Mouse (Mus musculus): Measurements from ENCODE around the gene Dicer1. TPM values are rescaled to one million over a fixed set of nuclear protein-coding genes. Genes with fewer than 3 reads are reported as not detected.

The Dicer1 gene
- polyA plus RNA-seq, 1 experiment from 2014 or later: 12.5 TPM

GRCm38 (mm10) chr12:104769201-104769785 is 17.5 kb upstream of the Dicer1 start:
- H3K4me3 ChIP-seq (replicated peaks; ENCODE audit: low read length): no peak overlapping the region
- WGBS: 64% methylated on average over 10 of the region's 10 CpGs
- no peak overlapping the region for H3K9ac ChIP-seq (ENCODE audit: low read length)
- no peaks in the 10 kb centered on the region for H3K36me3 ChIP-seq (ENCODE audit: control insufficient read depth, insufficient read depth, low read length)
- H3K4me2 ChIP-seq (ENCODE audit: low read depth, low read length): no peak overlapping the region
- no peaks in the 10 kb centered on the region for H3K9me3 ChIP-seq (replicated peaks; ENCODE audit: control insufficient read depth, low read length)
- H3K27me3 ChIP-seq (ENCODE audit: control insufficient read depth, insufficient read depth, low read length): no peaks in the 10 kb centered on the region
- no peak overlapping the region for H3K27ac ChIP-seq (ENCODE audit: low read length)
- no peak for ATAC-seq (ENCODE audit: insufficient read depth, low FRiP score)
- H3K4me1 ChIP-seq (ENCODE audit: control insufficient read depth, insufficient read depth, low read length): no peaks in the 10 kb centered on the region

DNA sequence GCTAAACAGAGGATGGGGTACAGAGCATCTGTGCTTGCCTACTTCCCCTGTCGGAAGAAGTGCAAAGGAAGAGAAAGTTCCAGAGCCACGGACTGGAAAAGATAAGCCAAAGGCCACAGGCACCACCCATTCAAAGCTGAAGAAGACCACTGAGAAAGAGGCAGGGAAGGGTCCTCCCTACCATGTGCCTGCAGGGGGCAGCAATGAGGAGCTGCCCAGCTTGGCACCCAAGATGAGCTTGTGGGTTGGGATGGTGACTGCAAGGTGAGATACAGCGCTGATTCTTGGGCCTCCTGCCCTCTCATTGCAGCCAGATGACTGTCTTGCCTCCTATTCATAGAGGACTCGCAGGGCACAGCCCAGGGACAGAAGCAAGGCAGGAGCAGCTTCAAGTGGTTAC is 15.4 kb upstream of the Dicer1 start:
- no peak for ATAC-seq (ENCODE audit: insufficient read depth, low FRiP score)

GRCm38 (mm10) chr12:104765761-104766160 is 14.0 kb upstream of the Dicer1 start:
- no peak for ATAC-seq (ENCODE audit: insufficient read depth, low FRiP score)
- Histone ChIP-seq H3K36me3 (ENCODE audit: control insufficient read depth, insufficient read depth, low read length) (no peaks in the 10 kb centered on the region), H3K27ac (ENCODE audit: low read length) (no peak overlapping the region), H3K4me2 (ENCODE audit: low read depth, low read length) (no peak overlapping the region), H3K9me3 (replicated peaks; ENCODE audit: control insufficient read depth, low read length) (no peaks in the 10 kb centered on the region), H3K4me1 (ENCODE audit: control insufficient read depth, insufficient read depth, low read length) (no peaks in the 10 kb centered on the region), H3K4me3 (replicated peaks; ENCODE audit: low read length) (no peak overlapping the region), H3K27me3 (ENCODE audit: control insufficient read depth, insufficient read depth, low read length) (no peaks in the 10 kb centered on the region), H3K9ac (ENCODE audit: low read length) (no peak overlapping the region)
- WGBS: 86% methylated on average over 7 of the region's 7 CpGs

More for the DNA sequence above, 15.4 kb upstream of the Dicer1 start:
- Histone ChIP-seq H3K9ac (ENCODE audit: low read length) (no peak overlapping the region), H3K4me2 (ENCODE audit: low read depth, low read length) (no peak overlapping the region), H3K4me1 (ENCODE audit: control insufficient read depth, insufficient read depth, low read length) (no peaks in the 10 kb centered on the region), H3K27ac (ENCODE audit: low read length) (no peak overlapping the region), H3K4me3 (replicated peaks; ENCODE audit: low read length) (no peak overlapping the region), H3K36me3 (ENCODE audit: control insufficient read depth, insufficient read depth, low read length) (no peaks in the 10 kb centered on the region), H3K9me3 (replicated peaks; ENCODE audit: control insufficient read depth, low read length) (no peaks in the 10 kb centered on the region), H3K27me3 (ENCODE audit: control insufficient read depth, insufficient read depth, low read length) (no peaks in the 10 kb centered on the region)
- 73% methylated on average over 4 of the region's 4 CpGs for WGBS

DNA sequence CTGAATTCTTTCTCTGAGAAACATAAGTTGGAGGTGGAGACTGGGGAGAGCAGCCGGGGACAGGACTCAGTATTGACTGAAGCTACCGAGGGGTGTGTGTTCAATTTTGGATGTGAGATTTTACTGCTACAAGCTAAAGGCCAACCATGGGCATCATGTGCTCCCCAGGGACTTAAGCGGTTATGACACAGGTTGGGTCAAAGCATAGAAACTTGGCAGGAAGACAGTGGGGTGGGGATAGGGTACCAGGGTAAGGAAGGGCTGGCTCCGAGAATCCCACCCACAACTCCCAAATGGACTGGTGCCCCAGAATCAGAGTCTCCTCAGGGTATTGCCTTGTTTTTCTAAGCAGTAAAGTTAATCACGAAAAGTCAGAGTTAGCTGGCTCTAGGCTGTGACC is 13.4 kb upstream of the Dicer1 start:
- Histone ChIP-seq H3K27ac (ENCODE audit: low read length) (no peak overlapping the region), H3K9me3 (replicated peaks; ENCODE audit: control insufficient read depth, low read length) (no peaks in the 10 kb centered on the region), H3K4me3 (replicated peaks; ENCODE audit: low read length) (no peak overlapping the region), H3K36me3 (ENCODE audit: control insufficient read depth, insufficient read depth, low read length) (no peaks in the 10 kb centered on the region), H3K27me3 (ENCODE audit: control insufficient read depth, insufficient read depth, low read length) (no peaks in the 10 kb centered on the region), H3K9ac (ENCODE audit: low read length) (no peak overlapping the region), H3K4me2 (ENCODE audit: low read depth, low read length) (no peak overlapping the region), H3K4me1 (ENCODE audit: control insufficient read depth, insufficient read depth, low read length) (no peaks in the 10 kb centered on the region)
- WGBS: 79% methylated on average over 5 of the region's 5 CpGs
- no peak for ATAC-seq (ENCODE audit: insufficient read depth, low FRiP score)

- Histone ChIP-seq H3K9me3 (replicated peaks; ENCODE audit: control insufficient read depth, low read length) (no peaks in the 10 kb centered on the region), H3K27me3 (ENCODE audit: control insufficient read depth, insufficient read depth, low read length) (no peaks in the 10 kb centered on the region), H3K27ac (ENCODE audit: low read length) (no peak overlapping the region), H3K4me3 (replicated peaks; ENCODE audit: low read length) (no peak overlapping the region), H3K4me1 (ENCODE audit: control insufficient read depth, insufficient read depth, low read length) (no peaks in the 10 kb centered on the region), H3K36me3 (ENCODE audit: control insufficient read depth, insufficient read depth, low read length) (no peaks in the 10 kb centered on the region), H3K4me2 (ENCODE audit: low read depth, low read length) (no peak overlapping the region), H3K9ac (ENCODE audit: low read length) (no peak overlapping the region)
- 73% methylated on average over 6 of the region's 6 CpGs for WGBS
- no peak for ATAC-seq (ENCODE audit: insufficient read depth, low FRiP score)
Measured at GRCm38 (mm10) chr12:104763918-104764317, 12.2 kb upstream of the Dicer1 start.

- no peaks in the 10 kb centered on the region for H3K4me1 ChIP-seq (ENCODE audit: control insufficient read depth, insufficient read depth, low read length)
- H3K36me3 ChIP-seq (ENCODE audit: control insufficient read depth, insufficient read depth, low read length): no peaks in the 10 kb centered on the region
- no peak overlapping the region for H3K9ac ChIP-seq (ENCODE audit: low read length)
- no peaks in the 10 kb centered on the region for H3K9me3 ChIP-seq (replicated peaks; ENCODE audit: control insufficient read depth, low read length)
- H3K4me2 ChIP-seq (ENCODE audit: low read depth, low read length): no peak overlapping the region
- no peak overlapping the region for H3K27ac ChIP-seq (ENCODE audit: low read length)
- ATAC-seq (ENCODE audit: insufficient read depth, low FRiP score): no peak
- WGBS: 78% methylated on average over 8 of the region's 8 CpGs
- no peaks in the 10 kb centered on the region for H3K27me3 ChIP-seq (ENCODE audit: control insufficient read depth, insufficient read depth, low read length)
- H3K4me3 ChIP-seq (replicated peaks; ENCODE audit: low read length): no peak overlapping the region
Measured at GRCm38 (mm10) chr12:104761411-104761810, 9.7 kb upstream of the Dicer1 start.

DNA sequence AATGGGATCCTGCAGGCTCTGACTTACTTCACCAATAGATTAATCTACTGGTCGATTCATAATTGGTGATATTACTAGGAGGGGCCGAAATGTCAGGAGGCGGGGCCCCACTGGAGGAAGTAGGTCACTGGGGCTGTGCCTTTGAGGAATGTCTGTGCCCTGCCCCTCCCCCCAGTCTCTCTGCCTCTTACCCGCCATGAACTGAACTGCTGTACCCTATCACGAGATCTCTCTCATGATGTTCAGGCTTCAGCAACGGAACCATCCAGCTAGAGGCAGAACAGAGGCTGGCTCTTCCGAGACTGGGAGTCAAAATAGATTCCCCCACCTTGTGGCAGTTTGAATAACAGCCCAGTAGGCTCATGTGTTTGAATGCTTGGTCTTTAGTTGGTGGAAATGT is 6.3 kb upstream of the Dicer1 start:
- ATAC-seq (ENCODE audit: insufficient read depth, low FRiP score): no peak
- Histone ChIP-seq H3K4me1 (ENCODE audit: control insufficient read depth, insufficient read depth, low read length) (no peaks in the 10 kb centered on the region), H3K36me3 (ENCODE audit: control insufficient read depth, insufficient read depth, low read length) (no peaks in the 10 kb centered on the region), H3K4me3 (replicated peaks; ENCODE audit: low read length) (no peak overlapping the region), H3K9ac (ENCODE audit: low read length) (no peak overlapping the region), H3K4me2 (ENCODE audit: low read depth, low read length) (no peak overlapping the region), H3K9me3 (replicated peaks; ENCODE audit: control insufficient read depth, low read length) (no peaks in the 10 kb centered on the region), H3K27ac (ENCODE audit: low read length) (no peak overlapping the region), H3K27me3 (ENCODE audit: control insufficient read depth, insufficient read depth, low read length) (no peaks in the 10 kb centered on the region)
- 85% methylated on average over 7 of the region's 7 CpGs for WGBS

DNA sequence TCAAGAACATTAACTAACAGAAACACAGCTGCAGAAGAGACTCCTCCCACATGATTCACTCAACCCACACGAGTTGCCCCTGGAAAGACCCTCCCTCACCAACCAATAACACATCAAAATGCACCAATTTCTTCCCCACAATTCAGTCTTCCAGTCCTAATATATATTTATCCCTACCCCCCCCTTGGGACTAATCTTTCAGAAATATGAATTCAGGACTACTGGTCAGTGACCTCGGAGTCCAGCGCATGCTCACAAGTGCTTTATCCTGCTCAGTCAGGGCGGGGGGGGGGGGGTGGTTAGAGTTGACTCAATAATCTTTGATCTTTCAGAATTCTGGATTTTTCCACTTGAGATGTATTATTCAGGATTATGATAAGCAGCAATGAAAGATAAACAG is 1.9 kb upstream of the Dicer1 start:
- 58% methylated on average over 4 of the region's 4 CpGs for WGBS
- ATAC-seq (ENCODE audit: insufficient read depth, low FRiP score): no peak
- H3K36me3 ChIP-seq (ENCODE audit: control insufficient read depth, insufficient read depth, low read length): no peaks in the 10 kb centered on the region
- H3K4me3 ChIP-seq (replicated peaks; ENCODE audit: low read length): no peak overlapping the region
- no peaks in the 10 kb centered on the region for H3K9me3 ChIP-seq (replicated peaks; ENCODE audit: control insufficient read depth, low read length)
- no peak overlapping the region for H3K4me2 ChIP-seq (ENCODE audit: low read depth, low read length)
- no peaks in the 10 kb centered on the region for H3K27me3 ChIP-seq (ENCODE audit: control insufficient read depth, insufficient read depth, low read length)
- no peak overlapping the region for H3K9ac ChIP-seq (ENCODE audit: low read length)
- peaks cover 24% of the 10 kb centered on the region for H3K4me1 ChIP-seq (ENCODE audit: control insufficient read depth, insufficient read depth, low read length)
- H3K27ac ChIP-seq (ENCODE audit: low read length): no peak overlapping the region

GRCm38 (mm10) chr12:104751331-104751813 is 380 bp downstream of the Dicer1 start:
- WGBS: under 1% methylated on average over 52 of the region's 52 CpGs
- ATAC-seq (ENCODE audit: insufficient read depth, low FRiP score): peak; percentile 26

More at GRCm38 (mm10) chr12:104751331-104751813, 380 bp downstream of the Dicer1 start:
- Histone ChIP-seq H3K36me3 (ENCODE audit: control insufficient read depth, insufficient read depth, low read length) (no peaks in the 10 kb centered on the region), H3K4me1 (ENCODE audit: control insufficient read depth, insufficient read depth, low read length) (peaks cover 27% of the 10 kb centered on the region), H3K4me3 (replicated peaks; ENCODE audit: low read length) (peak overlapping the region; percentile 71), H3K27ac (ENCODE audit: low read length) (peak overlapping the region; percentile 96), H3K4me2 (ENCODE audit: low read depth, low read length) (peak overlapping the region; percentile 96), H3K27me3 (ENCODE audit: control insufficient read depth, insufficient read depth, low read length) (no peaks in the 10 kb centered on the region), H3K9me3 (replicated peaks; ENCODE audit: control insufficient read depth, low read length) (no peaks in the 10 kb centered on the region), H3K9ac (ENCODE audit: low read length) (peak overlapping the region; percentile 97)
